Mouse (Mus musculus) ovary, postnatal 14 days (tissue): ENCODE measurements at regions not wholly inside any gene's neighbourhood (a gene's known extent, or its start where the extent isn't known, plus 50 kb on each side); places are given as distances from the start of the nearest gene placed in this dataset.

Source experiments
- DNase-seq: peaks from one replicate; pipeline ENCODE4 v3.0.0; 2022; ENCODE audit warnings: low spot score

DNA sequence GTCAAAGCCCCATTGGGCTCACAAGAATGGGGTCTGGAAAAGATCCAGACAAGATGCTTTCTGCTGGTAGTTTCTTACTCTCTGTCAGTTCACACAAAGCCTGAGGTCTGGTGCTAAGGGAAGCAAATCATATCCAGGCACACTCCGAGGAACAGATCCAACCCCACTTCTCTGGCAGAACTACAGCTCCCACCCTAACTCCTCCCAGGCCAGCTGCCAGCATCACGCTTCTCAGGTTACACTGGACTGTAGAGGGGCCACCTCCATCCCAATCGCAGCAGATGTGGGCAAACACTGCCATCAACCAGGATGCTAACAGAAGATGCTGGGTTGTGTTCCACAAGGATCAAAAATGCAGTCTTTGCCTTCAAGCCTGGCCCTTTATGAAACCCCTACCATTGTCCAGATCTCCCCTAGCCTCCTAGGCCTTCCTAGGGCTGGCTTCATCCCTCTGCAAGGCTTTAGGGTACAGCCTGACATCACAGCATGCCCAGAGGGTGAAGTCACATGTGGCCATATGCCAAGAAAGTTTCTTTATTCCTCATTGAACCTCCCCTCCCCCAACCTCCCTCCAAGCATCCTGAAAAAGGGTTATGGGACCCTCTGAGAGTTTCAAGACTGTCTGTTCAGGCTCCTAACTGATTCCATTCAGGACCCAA is 99.6 kb upstream of the 2610301B20Rik start:
- peak; percentile 6 for DNase-seq

DNA sequence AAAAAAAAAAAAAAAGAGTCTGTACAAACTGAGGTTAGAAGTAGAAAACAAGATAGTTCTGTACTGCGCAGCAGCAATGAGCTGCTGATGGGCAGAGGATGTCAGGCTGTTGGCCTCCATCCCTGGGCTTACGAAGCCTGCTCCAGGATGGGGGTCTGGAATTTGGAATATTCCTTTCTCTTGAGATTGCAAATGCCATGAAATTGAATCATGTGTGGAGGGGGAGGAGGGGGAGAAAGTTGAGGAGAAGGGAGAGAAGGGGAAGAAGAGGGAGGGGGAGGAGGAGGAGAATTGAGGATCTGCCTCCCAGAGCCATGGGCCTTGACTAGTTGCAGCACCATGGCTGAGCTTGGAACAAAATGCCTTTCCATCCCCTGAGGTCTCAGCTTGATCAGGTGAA is 87.6 kb upstream of the 2610301B20Rik start:
- DNase-seq: no peak

DNA sequence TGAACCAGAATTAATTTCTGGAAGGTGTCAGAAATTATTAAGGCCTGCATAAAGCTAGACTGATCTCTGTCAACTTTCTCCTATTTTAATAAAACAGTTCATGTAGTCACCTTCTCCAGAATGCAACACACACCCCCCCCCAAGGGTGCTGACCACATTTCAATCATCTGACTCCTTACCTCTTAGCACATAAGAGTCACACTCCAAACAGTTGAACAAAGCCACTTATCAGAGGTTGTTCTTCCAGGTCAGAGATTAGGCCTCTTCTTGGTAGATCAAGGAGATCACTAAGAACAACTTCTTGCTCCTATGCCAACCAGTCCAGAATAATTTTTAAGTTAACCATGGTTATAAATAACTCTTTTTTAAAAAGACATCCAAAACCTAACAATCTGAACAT is 86.0 kb upstream of the 2610301B20Rik start:
- no peak for DNase-seq

DNA sequence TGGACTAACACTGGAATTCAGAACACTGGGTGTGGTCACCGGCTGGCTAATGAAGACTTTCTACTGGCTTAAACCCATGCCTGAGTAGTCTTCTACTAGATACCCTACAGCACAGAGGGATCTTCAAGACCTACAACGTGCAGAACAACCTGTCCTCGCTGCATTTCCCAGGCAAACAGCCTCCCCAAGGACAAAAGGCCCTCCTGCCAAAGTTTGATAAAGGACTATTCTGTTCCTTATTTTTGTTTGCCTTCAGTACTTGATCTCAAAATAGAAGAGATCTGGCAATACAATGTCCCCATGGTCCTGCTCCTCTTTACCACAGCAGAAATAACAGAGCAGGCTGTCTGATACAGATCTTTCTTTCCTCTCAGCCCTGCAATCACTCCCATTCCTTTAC is 85.2 kb upstream of the 2610301B20Rik start:
- no peak for DNase-seq

DNA sequence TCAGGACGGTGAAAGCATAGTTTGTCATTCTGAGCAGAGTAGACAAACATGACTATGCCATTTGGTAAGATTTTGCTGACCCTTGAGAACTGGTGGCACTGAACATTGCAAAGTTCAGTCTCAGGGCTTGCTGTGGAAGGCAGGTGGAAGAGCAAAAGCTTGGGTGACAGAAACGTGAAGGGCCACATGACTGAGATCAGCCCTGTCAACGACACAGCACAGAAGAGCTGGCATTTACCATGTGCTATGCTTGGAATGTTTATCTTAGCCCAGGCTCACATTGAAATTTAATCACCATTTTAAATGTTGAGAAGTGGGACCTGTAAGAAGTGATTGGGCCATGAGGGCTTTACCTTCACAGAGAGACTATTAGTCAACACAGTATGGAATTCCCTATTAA is 81.7 kb upstream of the 2610301B20Rik start:
- DNase-seq: no peak

DNA sequence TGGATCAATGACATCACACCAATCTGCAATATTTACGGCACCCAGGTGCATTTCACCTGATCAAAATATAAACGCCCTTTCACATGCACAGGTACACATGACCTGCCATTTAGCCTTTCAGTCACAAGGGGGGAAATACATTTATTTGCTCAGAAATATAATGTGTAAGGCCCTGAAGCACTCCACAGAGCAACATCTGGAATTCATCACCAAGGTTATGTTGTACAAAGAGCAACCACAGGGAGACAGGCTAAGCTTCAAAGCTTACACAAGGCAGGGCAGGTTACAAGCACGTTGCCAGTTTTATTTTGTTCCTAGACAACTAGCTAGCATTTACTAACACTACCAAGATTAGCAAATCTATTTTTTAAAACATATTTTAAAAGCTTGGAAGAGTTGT is 79.8 kb upstream of the 2610301B20Rik start:
- DNase-seq: no peak

DNA sequence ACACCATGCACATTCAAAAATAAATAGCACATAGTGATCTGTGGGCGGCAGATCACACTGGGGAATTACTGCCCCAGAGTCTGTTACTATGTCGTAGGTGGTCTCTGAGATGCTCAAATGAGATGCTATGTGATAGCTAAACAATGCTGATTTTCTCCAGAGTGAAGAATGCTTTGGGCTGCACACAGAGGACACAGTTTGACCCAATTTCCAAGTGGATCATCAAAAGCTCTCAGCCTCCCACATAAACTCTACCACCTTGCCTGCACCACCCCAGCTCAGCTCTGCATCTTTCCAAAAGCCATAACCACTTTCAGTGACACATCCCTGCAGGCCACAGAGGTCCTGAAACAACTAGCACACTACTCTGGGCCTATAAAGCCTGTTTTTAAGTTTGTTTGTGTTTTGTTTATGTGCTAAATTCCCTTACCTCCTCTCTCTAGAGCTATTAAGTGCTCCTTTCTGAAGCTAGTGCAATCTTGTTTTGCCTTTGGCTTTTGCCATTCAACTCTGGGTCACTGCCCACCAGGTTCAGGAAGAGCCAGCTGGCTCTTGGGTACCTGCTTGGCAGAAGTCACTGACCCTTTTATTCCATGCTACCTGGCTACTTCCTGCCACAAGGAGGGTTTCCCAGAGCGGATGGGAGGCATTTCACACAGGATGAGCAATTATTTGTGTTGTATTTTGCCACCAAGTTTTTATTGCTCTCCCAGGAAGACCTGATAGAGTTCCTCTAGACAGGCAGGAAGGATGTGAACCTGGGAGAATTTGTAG is 73.3 kb upstream of the 2610301B20Rik start:
- no peak for DNase-seq

DNA sequence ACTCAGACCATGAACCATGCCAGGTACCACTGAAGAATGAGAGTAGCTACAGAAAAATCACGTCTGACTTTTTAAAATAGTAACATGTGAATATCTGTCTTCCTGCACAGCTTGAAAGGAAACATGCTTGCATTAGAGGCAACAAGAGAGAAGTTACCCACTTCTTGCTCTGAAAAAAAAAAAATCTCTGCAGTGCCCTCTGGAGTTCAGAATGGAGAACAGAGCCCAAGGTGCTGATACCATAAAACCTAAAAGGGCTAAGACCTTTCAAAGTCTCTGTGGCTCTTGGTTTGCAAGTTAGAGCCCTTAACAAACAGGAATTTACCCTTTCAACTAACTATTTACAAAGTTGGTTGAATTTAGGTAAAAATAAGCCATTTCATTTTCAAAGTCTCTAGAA is 69.6 kb upstream of the 2610301B20Rik start:
- DNase-seq: no peak

DNA sequence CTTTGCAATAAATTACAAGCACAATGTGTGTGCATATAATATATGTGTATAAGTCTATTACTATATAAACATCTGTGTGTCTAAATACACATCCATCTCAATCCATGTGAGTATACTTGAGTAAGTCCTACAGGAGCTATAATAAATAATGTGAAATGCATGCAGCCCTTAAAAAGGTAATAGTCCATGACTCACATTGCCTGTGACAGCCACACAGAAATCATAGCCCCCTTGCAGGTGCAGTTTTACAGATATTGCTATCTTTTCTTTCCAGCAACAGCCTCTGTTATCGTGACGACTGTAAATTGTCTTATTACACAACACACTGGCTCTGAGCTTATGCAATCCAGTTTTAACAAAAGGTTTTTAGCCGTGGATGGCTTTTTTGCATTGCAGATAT is 67.0 kb upstream of the 2610301B20Rik start:
- DNase-seq: no peak

DNA sequence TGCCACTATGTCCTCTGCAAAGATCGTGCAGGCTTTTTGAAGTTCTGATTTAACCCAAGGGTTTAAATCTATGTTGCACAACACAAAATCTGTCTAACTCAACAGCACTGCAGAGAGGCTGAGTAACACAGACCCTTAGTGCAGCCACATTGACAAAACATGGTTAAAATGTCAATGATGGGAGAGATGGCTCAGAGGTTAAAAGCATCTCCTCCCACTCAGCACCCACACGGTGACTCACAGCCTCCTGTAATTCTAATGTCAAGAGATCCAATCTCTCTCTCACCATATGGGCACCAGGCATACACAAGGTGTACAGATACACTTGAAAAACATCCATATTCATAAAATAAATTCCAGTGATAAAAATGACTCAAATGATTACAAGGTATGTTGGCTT is 61.4 kb upstream of the 2610301B20Rik start:
- no peak for DNase-seq
